Mouse (Mus musculus): ENCODE measurements around the gene Pgm2l1. TPM values are rescaled to one million over a fixed set of nuclear protein-coding genes. Genes with fewer than 3 reads are reported as not detected.

The Pgm2l1 gene
- polyA plus RNA-seq, 1 experiment from 2014 or later = 1.8 TPM

GRCm38 (mm10) chr7:100272369-100272768 is 45.2 kb downstream of the Pgm2l1 start:
- H3K9me3 ChIP-seq (replicated peaks) = no peaks in the 10 kb centered on the region
- H3K4me1 ChIP-seq (replicated peaks) = no peaks in the 10 kb centered on the region
- no peaks in the 10 kb centered on the region for H3K27me3 ChIP-seq
- 89% methylated on average over 8 of the region's 8 CpGs for WGBS (ENCODE audit: insufficient replicate concordance)
- H3K4me3 ChIP-seq (replicated peaks) = no peak overlapping the region
- no peak for ATAC-seq (ENCODE audit: insufficient read depth)
- no peaks in the 10 kb centered on the region for H3K36me3 ChIP-seq (replicated peaks)
- no peak overlapping the region for H3K27ac ChIP-seq (replicated peaks)
- H3K9ac ChIP-seq = no peak overlapping the region
- H3K4me2 ChIP-seq = no peak overlapping the region

GRCm38 (mm10) chr7:100274507-100274906 is 47.3 kb downstream of the Pgm2l1 start:
- no peak overlapping the region for H3K4me3 ChIP-seq (replicated peaks)
- H3K27ac ChIP-seq (replicated peaks) = no peak overlapping the region
- H3K4me2 ChIP-seq = no peak overlapping the region
- ATAC-seq (ENCODE audit: insufficient read depth) = no peak
- 50% methylated on average over 6 of the region's 6 CpGs for WGBS (ENCODE audit: insufficient replicate concordance)
- H3K36me3 ChIP-seq (replicated peaks) = no peaks in the 10 kb centered on the region
- no peaks in the 10 kb centered on the region for H3K9me3 ChIP-seq (replicated peaks)
- H3K9ac ChIP-seq = no peak overlapping the region
- no peaks in the 10 kb centered on the region for H3K4me1 ChIP-seq (replicated peaks)
- H3K27me3 ChIP-seq = no peaks in the 10 kb centered on the region

- ATAC-seq (ENCODE audit: insufficient read depth) = no peak
- H3K27ac ChIP-seq (replicated peaks) = no peak overlapping the region
- H3K36me3 ChIP-seq (replicated peaks) = no peaks in the 10 kb centered on the region
- H3K9me3 ChIP-seq (replicated peaks) = no peaks in the 10 kb centered on the region
- WGBS (ENCODE audit: insufficient replicate concordance) = 42% methylated on average over 2 of the region's 2 CpGs
- no peak overlapping the region for H3K4me2 ChIP-seq
- no peak overlapping the region for H3K9ac ChIP-seq
- H3K4me3 ChIP-seq (replicated peaks) = no peak overlapping the region
- H3K27me3 ChIP-seq = peaks cover 7% of the 10 kb centered on the region
- H3K4me1 ChIP-seq (replicated peaks) = no peaks in the 10 kb centered on the region
Measured at GRCm38 (mm10) chr7:100276397-100276796, 49.2 kb downstream of the Pgm2l1 start.

- ATAC-seq (ENCODE audit: insufficient read depth) = no peak
- no peaks in the 10 kb centered on the region for H3K36me3 ChIP-seq (replicated peaks)
Measured at GRCm38 (mm10) chr7:100279803-100280202, 52.6 kb downstream of the Pgm2l1 start.

GRCm38 (mm10) chr7:100281596-100281995 is 54.4 kb downstream of the Pgm2l1 start:
- 40% methylated on average over 3 of the region's 3 CpGs for WGBS (ENCODE audit: insufficient replicate concordance)
- no peak for ATAC-seq (ENCODE audit: insufficient read depth)
- Histone ChIP-seq H3K4me1 (replicated peaks) (0 out of 2 replicates have a peak, but pooled peaks cover 6% of the 10 kb centered on the region), H3K27me3 (peaks cover 50% of the 10 kb centered on the region), H3K27ac (replicated peaks) (no peak overlapping the region), H3K9ac (no peak overlapping the region), H3K4me3 (replicated peaks) (no peak overlapping the region), H3K9me3 (replicated peaks) (no peaks in the 10 kb centered on the region), H3K4me2 (no peak overlapping the region), H3K36me3 (replicated peaks) (no peaks in the 10 kb centered on the region)

More at GRCm38 (mm10) chr7:100279803-100280202, 52.6 kb downstream of the Pgm2l1 start:
- Histone ChIP-seq H3K9me3 (replicated peaks) (no peaks in the 10 kb centered on the region), H3K4me2 (no peak overlapping the region), H3K4me1 (replicated peaks) (no peaks in the 10 kb centered on the region), H3K27me3 (peaks cover 32% of the 10 kb centered on the region), H3K9ac (no peak overlapping the region), H3K4me3 (replicated peaks) (no peak overlapping the region), H3K27ac (replicated peaks) (no peak overlapping the region)
- 0% methylated on average over 1 of the region's 1 CpGs for WGBS (ENCODE audit: insufficient replicate concordance)

GRCm38 (mm10) chr7:100283298-100283697 is 56.1 kb downstream of the Pgm2l1 start:
- H3K9ac ChIP-seq = no peak overlapping the region
- WGBS (ENCODE audit: insufficient replicate concordance) = 36% methylated on average over 3 of the region's 3 CpGs

GRCm38 (mm10) chr7:100285383-100285782 is 58.2 kb downstream of the Pgm2l1 start, which contains the start of gene P4ha3:
Gene P4ha3 (plus strand): TSS chr7:100285520.
- peak within 1 kb of the TSS; percentile 50 for H3K4me3 ChIP-seq (replicated peaks)
- no peak within 1 kb of the TSS for H3K27ac ChIP-seq (replicated peaks)
- H3K36me3 ChIP-seq (replicated peaks) = no peaks in the 10 kb centered on the region
- peak within 1 kb of the TSS; percentile 62 for H3K4me2 ChIP-seq
- H3K9ac ChIP-seq = no peak within 1 kb of the TSS
- no peak for ATAC-seq (ENCODE audit: insufficient read depth)
- H3K4me1 ChIP-seq (replicated peaks) = 0 out of 2 replicates have a peak, but pooled peaks cover 6% of the 10 kb centered on the region
- H3K9me3 ChIP-seq (replicated peaks) = no peaks in the 10 kb centered on the region
- peaks cover 88% of the 10 kb centered on the region for H3K27me3 ChIP-seq
- 2% methylated on average over 53 of the region's 53 CpGs for WGBS (ENCODE audit: insufficient replicate concordance)

More at GRCm38 (mm10) chr7:100283298-100283697, 56.1 kb downstream of the Pgm2l1 start:
- no peak overlapping the region for H3K4me3 ChIP-seq (replicated peaks)
- no peak overlapping the region for H3K27ac ChIP-seq (replicated peaks)
- H3K9me3 ChIP-seq (replicated peaks) = no peaks in the 10 kb centered on the region
- no peak for ATAC-seq (ENCODE audit: insufficient read depth)
- H3K4me1 ChIP-seq (replicated peaks) = 0 out of 2 replicates have a peak, but pooled peaks cover 6% of the 10 kb centered on the region
- no peaks in the 10 kb centered on the region for H3K36me3 ChIP-seq (replicated peaks)
- no peak overlapping the region for H3K4me2 ChIP-seq
- H3K27me3 ChIP-seq = peaks cover 67% of the 10 kb centered on the region

GRCm38 (mm10) chr7:100287748-100288578 is 60.8 kb downstream of the Pgm2l1 start:
- Histone ChIP-seq H3K4me1 (replicated peaks) (0 out of 2 replicates have a peak, but pooled peaks cover 6% of the 10 kb centered on the region), H3K27ac (replicated peaks) (peak overlapping the region; percentile 51; the same call in 1 of the 2 replicates), H3K9ac (no peak overlapping the region), H3K4me2 (peak overlapping the region; percentile 34), H3K36me3 (replicated peaks) (no peaks in the 10 kb centered on the region), H3K9me3 (replicated peaks) (no peaks in the 10 kb centered on the region), H3K4me3 (replicated peaks) (0 out of 2 replicates have a peak overlapping the region, but pooled peaks have one; percentile 7), H3K27me3 (peaks cover 82% of the 10 kb centered on the region)
- 33% methylated on average over 7 of the region's 7 CpGs for WGBS (ENCODE audit: insufficient replicate concordance)
- peak; percentile 52 for ATAC-seq (ENCODE audit: insufficient read depth)

GRCm38 (mm10) chr7:100288622-100289021 is 61.4 kb downstream of the Pgm2l1 start:
- H3K4me1 ChIP-seq (replicated peaks) = 0 out of 2 replicates have a peak, but pooled peaks cover 6% of the 10 kb centered on the region
- H3K27ac ChIP-seq (replicated peaks) = peak overlapping the region; percentile 51; the same call in 1 of the 2 replicates
- H3K36me3 ChIP-seq (replicated peaks) = no peaks in the 10 kb centered on the region
- peak overlapping the region; percentile 34 for H3K4me2 ChIP-seq
- 0 out of 2 replicates have a peak overlapping the region, but pooled peaks have one; percentile 7 for H3K4me3 ChIP-seq (replicated peaks)
- H3K9ac ChIP-seq = no peak overlapping the region
- peaks cover 78% of the 10 kb centered on the region for H3K27me3 ChIP-seq
- no peaks in the 10 kb centered on the region for H3K9me3 ChIP-seq (replicated peaks)
- ATAC-seq (ENCODE audit: insufficient read depth) = 0 out of 2 replicates have a peak, but pooled peaks have one; percentile 18
- 39% methylated on average over 11 of the region's 11 CpGs for WGBS (ENCODE audit: insufficient replicate concordance)

GRCm38 (mm10) chr7:100293546-100293945 is 66.4 kb downstream of the Pgm2l1 start:
- H3K36me3 ChIP-seq (replicated peaks) = no peaks in the 10 kb centered on the region

GRCm38 (mm10) chr7:100295745-100296144 is 68.6 kb downstream of the Pgm2l1 start:
- no peak overlapping the region for H3K9ac ChIP-seq

More at GRCm38 (mm10) chr7:100293546-100293945, 66.4 kb downstream of the Pgm2l1 start:
- no peaks in the 10 kb centered on the region for H3K4me1 ChIP-seq (replicated peaks)
- H3K9me3 ChIP-seq (replicated peaks) = no peaks in the 10 kb centered on the region
- H3K4me3 ChIP-seq (replicated peaks) = no peak overlapping the region
- no peak overlapping the region for H3K27ac ChIP-seq (replicated peaks)
- H3K27me3 ChIP-seq = peaks cover 29% of the 10 kb centered on the region
- no peak for ATAC-seq (ENCODE audit: insufficient read depth)
- no peak overlapping the region for H3K4me2 ChIP-seq
- 56% methylated on average over 8 of the region's 8 CpGs for WGBS (ENCODE audit: insufficient replicate concordance)
- H3K9ac ChIP-seq = no peak overlapping the region

More at GRCm38 (mm10) chr7:100295745-100296144, 68.6 kb downstream of the Pgm2l1 start:
- Histone ChIP-seq H3K27ac (replicated peaks) (no peak overlapping the region), H3K9me3 (replicated peaks) (no peaks in the 10 kb centered on the region), H3K4me1 (replicated peaks) (no peaks in the 10 kb centered on the region), H3K36me3 (replicated peaks) (no peaks in the 10 kb centered on the region), H3K27me3 (peaks cover 7% of the 10 kb centered on the region; the same call in 1 of the 2 replicates), H3K4me2 (no peak overlapping the region), H3K4me3 (replicated peaks) (no peak overlapping the region)
- no peak for ATAC-seq (ENCODE audit: insufficient read depth)
- WGBS (ENCODE audit: insufficient replicate concordance) = 74% methylated on average over 2 of the region's 2 CpGs
